Mouse (Mus musculus): ENCODE measurements around the gene Golga4. TPM values are rescaled to one million over a fixed set of nuclear protein-coding genes. Genes with fewer than 3 reads are reported as not detected.

The Golga4 gene
- polyA plus RNA-seq, 1 experiment from 2014 or later = 46.2 TPM

DNA sequence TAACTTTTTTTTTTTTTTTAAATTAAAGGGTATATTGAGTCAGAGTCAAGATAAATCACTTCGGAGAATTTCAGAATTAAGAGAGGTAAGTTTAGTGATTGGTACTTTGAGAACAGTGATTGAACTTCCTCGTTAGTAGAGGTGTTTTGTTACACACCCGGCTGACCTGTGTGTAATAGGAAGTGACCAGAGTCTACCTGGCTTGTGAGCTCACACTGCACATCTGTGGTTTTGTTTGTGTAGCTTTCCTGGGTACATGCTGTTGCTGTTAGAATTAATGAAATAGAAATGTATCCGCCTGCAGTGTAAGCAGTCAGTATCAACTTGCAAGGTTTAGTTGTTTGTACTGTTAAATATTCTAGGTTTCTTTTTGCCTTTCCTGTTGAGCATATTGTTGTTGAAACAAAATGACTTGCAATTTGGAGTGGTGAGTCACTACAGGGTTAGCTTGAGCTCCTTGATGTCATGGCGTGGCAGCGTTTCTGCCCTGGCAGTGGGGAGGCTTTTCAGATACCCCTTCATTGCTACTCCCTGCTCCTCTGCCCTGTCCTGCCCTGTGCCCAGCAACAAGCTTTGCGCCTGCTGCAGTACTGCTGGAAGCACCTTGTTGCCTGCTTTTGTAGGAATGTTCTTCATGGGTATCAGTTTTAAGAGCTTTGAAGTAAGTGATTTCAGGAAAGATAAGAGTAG, 26.6 kb downstream of the Golga4 start:
- no peak overlapping the region for H3K27ac ChIP-seq (replicated peaks)
- H3K4me2 ChIP-seq = no peak overlapping the region
- H3K36me3 ChIP-seq = peaks cover 71% of the 10 kb centered on the region
- no peak overlapping the region for H3K4me3 ChIP-seq
- H3K9me3 ChIP-seq = no peaks in the 10 kb centered on the region
- no peak for ATAC-seq (ENCODE audit: low FRiP score, low read depth)
- no peaks in the 10 kb centered on the region for H3K4me1 ChIP-seq (replicated peaks)
- no peaks in the 10 kb centered on the region for H3K27me3 ChIP-seq
- no peak overlapping the region for H3K9ac ChIP-seq
- 92% methylated on average over 7 of the region's 7 CpGs for WGBS

GRCm38 (mm10) chr9:118536946-118537345, 30.9 kb downstream of the Golga4 start:
- no peaks in the 10 kb centered on the region for H3K4me1 ChIP-seq (replicated peaks)
- no peak overlapping the region for H3K27ac ChIP-seq (replicated peaks)
- no peak overlapping the region for H3K4me2 ChIP-seq
- H3K36me3 ChIP-seq = peaks cover 84% of the 10 kb centered on the region
- no peaks in the 10 kb centered on the region for H3K9me3 ChIP-seq
- no peak overlapping the region for H3K4me3 ChIP-seq
- H3K27me3 ChIP-seq = no peaks in the 10 kb centered on the region
- no peak for ATAC-seq (ENCODE audit: low FRiP score, low read depth)
- WGBS = 89% methylated on average over 6 of the region's 6 CpGs
- H3K9ac ChIP-seq = no peak overlapping the region

- peaks cover 84% of the 10 kb centered on the region for H3K36me3 ChIP-seq
- no peaks in the 10 kb centered on the region for H3K9me3 ChIP-seq
- WGBS = 72% methylated on average over 9 of the region's 9 CpGs
Measured at GRCm38 (mm10) chr9:118537463-118538339, 31.6 kb downstream of the Golga4 start.

DNA sequence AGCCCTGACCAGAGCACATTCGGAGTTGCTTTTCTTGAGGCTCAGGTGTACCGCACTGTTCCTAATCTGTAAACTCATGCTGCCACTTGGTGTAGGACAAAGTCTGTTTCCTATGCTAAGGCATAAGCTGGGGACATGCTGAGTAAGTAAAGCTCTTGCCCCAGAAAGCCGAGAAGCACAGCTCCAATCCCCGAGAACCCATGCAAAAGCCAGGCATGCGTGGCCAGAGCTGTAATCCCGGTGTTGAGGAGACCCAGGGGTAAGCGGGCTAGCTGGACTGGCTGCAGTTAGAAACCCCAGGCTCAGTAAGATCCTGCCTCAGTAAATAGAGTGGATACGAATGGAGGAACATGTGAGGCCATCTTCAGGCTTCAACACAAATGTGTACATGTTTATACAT, 35.8 kb downstream of the Golga4 start:
- Histone ChIP-seq H3K4me3 (no peak overlapping the region), H3K9me3 (no peaks in the 10 kb centered on the region), H3K27ac (replicated peaks) (no peak overlapping the region), H3K27me3 (no peaks in the 10 kb centered on the region), H3K9ac (no peak overlapping the region), H3K4me1 (replicated peaks) (no peaks in the 10 kb centered on the region), H3K4me2 (no peak overlapping the region), H3K36me3 (peaks cover 50% of the 10 kb centered on the region)
- no peak for ATAC-seq (ENCODE audit: low FRiP score, low read depth)
- 92% methylated on average over 8 of the region's 8 CpGs for WGBS

More at GRCm38 (mm10) chr9:118537463-118538339, 31.6 kb downstream of the Golga4 start:
- Histone ChIP-seq H3K4me2 (no peak overlapping the region), H3K27ac (replicated peaks) (no peak overlapping the region), H3K9ac (no peak overlapping the region), H3K4me1 (replicated peaks) (no peaks in the 10 kb centered on the region), H3K27me3 (no peaks in the 10 kb centered on the region), H3K4me3 (no peak overlapping the region)
- ATAC-seq (ENCODE audit: low FRiP score, low read depth) = no peak

- 81% methylated on average over 6 of the region's 6 CpGs for WGBS
- Histone ChIP-seq H3K36me3 (peaks cover 38% of the 10 kb centered on the region), H3K27ac (replicated peaks) (no peak overlapping the region)
Measured at GRCm38 (mm10) chr9:118545146-118545545, 39.1 kb downstream of the Golga4 start.

GRCm38 (mm10) chr9:118548651-118549050, 42.6 kb downstream of the Golga4 start:
- peaks cover 31% of the 10 kb centered on the region for H3K36me3 ChIP-seq

More at GRCm38 (mm10) chr9:118545146-118545545, 39.1 kb downstream of the Golga4 start:
- no peak overlapping the region for H3K9ac ChIP-seq
- H3K4me3 ChIP-seq = no peak overlapping the region
- H3K4me2 ChIP-seq = no peak overlapping the region
- no peak for ATAC-seq (ENCODE audit: low FRiP score, low read depth)
- H3K27me3 ChIP-seq = no peaks in the 10 kb centered on the region
- no peaks in the 10 kb centered on the region for H3K9me3 ChIP-seq
- no peaks in the 10 kb centered on the region for H3K4me1 ChIP-seq (replicated peaks)

DNA sequence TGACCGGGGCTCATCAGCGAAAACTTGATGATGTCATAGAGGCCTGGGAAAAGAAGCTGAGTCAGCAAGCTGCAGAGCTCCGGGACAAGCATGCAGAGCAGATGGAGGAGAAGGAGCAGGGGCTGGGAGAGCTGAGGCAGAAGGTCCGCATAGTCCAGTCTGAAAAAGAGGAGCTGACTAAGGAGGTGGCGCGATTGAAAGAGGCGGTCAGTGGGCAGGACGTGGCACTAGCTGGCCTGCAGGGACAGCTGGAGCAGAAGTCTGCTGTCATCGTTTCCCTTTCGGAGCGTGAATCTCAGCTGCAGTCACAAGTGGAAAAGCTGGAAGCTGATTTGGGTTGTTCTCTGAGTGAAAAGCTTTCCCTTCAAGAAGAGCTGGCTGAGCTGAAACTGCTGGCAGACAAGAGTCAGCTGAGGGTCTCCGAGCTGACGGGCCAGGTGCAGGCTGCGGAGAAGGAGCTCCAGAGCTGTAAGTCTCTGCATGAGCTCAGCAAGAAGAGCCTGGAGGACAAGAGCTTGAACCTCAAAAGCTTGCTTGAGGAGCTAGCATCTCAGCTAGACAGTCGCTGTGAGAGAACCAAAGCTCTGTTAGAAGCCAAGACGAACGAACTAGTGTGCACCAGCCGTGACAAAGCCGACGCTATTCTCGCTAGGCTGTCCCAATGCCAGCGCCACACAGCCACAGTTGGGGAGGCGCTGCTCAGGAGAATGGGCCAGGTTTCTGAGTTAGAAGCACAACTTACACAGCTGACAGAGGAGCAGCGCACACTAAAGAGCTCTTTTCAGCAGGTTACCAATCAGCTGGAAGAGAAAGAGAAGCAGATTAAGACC, 51.1 kb downstream of the Golga4 start:
- Histone ChIP-seq H3K4me1 (replicated peaks) (no peaks in the 10 kb centered on the region), H3K36me3 (peaks cover 70% of the 10 kb centered on the region), H3K9me3 (no peaks in the 10 kb centered on the region), H3K4me3 (no peak overlapping the region), H3K27me3 (no peaks in the 10 kb centered on the region), H3K9ac (no peak overlapping the region), H3K4me2 (no peak overlapping the region), H3K27ac (replicated peaks) (peak overlapping the region; percentile 43; the same call in 1 of the 2 replicates)
- no peak for ATAC-seq (ENCODE audit: low FRiP score, low read depth)
- 75% methylated on average over 24 of the region's 24 CpGs for WGBS

More at GRCm38 (mm10) chr9:118548651-118549050, 42.6 kb downstream of the Golga4 start:
- Histone ChIP-seq H3K9ac (no peak overlapping the region), H3K4me2 (no peak overlapping the region), H3K27me3 (no peaks in the 10 kb centered on the region), H3K27ac (replicated peaks) (no peak overlapping the region), H3K4me3 (no peak overlapping the region), H3K9me3 (no peaks in the 10 kb centered on the region), H3K4me1 (replicated peaks) (no peaks in the 10 kb centered on the region)
- no peak for ATAC-seq (ENCODE audit: low FRiP score, low read depth)
- WGBS = 98% methylated on average over 12 of the region's 12 CpGs

- H3K9ac ChIP-seq = no peak overlapping the region
- 97% methylated on average over 11 of the region's 11 CpGs for WGBS
- H3K4me3 ChIP-seq = no peak overlapping the region
- H3K27me3 ChIP-seq = no peaks in the 10 kb centered on the region
- H3K4me1 ChIP-seq (replicated peaks) = no peaks in the 10 kb centered on the region
- no peak for ATAC-seq (ENCODE audit: low FRiP score, low read depth)
- H3K36me3 ChIP-seq = peaks cover 86% of the 10 kb centered on the region
- no peaks in the 10 kb centered on the region for H3K9me3 ChIP-seq
- H3K27ac ChIP-seq (replicated peaks) = no peak overlapping the region
- no peak overlapping the region for H3K4me2 ChIP-seq
Measured at GRCm38 (mm10) chr9:118563356-118563755, 57.3 kb downstream of the Golga4 start.

GRCm38 (mm10) chr9:118563866-118564265, 57.8 kb downstream of the Golga4 start:
- H3K9ac ChIP-seq = no peak overlapping the region
- no peak overlapping the region for H3K4me3 ChIP-seq
- H3K4me2 ChIP-seq = no peak overlapping the region
- 96% methylated on average over 7 of the region's 7 CpGs for WGBS
- H3K27ac ChIP-seq (replicated peaks) = no peak overlapping the region
- no peaks in the 10 kb centered on the region for H3K4me1 ChIP-seq (replicated peaks)
- H3K36me3 ChIP-seq = peaks cover 82% of the 10 kb centered on the region
- ATAC-seq (ENCODE audit: low FRiP score, low read depth) = no peak
- H3K9me3 ChIP-seq = no peaks in the 10 kb centered on the region
- no peaks in the 10 kb centered on the region for H3K27me3 ChIP-seq

DNA sequence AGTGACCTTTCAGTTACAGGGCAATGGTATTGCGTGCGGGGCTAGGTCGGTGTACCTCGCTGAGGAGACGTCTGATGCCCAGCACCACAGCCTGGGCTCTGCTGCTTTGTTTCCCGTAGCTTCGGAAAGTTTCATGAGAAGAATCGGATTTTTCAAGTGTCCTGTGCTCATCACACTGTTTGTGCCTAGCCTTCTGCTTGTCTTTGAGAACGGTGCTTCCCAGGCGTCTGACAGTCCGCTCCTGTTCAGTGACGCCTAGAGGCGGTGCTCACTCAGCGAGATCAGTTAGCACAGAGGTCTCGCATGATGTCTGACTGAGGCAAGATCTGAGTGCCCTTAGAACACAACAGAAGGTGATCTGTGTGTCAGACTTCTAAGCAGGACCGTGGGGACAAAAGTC, 58.6 kb downstream of the Golga4 start:
- no peaks in the 10 kb centered on the region for H3K27me3 ChIP-seq
- no peak overlapping the region for H3K4me2 ChIP-seq
- no peak overlapping the region for H3K4me3 ChIP-seq
- no peak overlapping the region for H3K9ac ChIP-seq
- H3K27ac ChIP-seq (replicated peaks) = no peak overlapping the region
- no peaks in the 10 kb centered on the region for H3K9me3 ChIP-seq
- WGBS = 93% methylated on average over 16 of the region's 16 CpGs
- H3K4me1 ChIP-seq (replicated peaks) = no peaks in the 10 kb centered on the region
- no peak for ATAC-seq (ENCODE audit: low FRiP score, low read depth)
- H3K36me3 ChIP-seq = peaks cover 82% of the 10 kb centered on the region

GRCm38 (mm10) chr9:118569328-118569727, 63.3 kb downstream of the Golga4 start:
- no peaks in the 10 kb centered on the region for H3K9me3 ChIP-seq
- no peak overlapping the region for H3K4me3 ChIP-seq
- 76% methylated on average over 6 of the region's 6 CpGs for WGBS

More at GRCm38 (mm10) chr9:118569328-118569727, 63.3 kb downstream of the Golga4 start:
- ATAC-seq (ENCODE audit: low FRiP score, low read depth) = no peak
- Histone ChIP-seq H3K9ac (no peak overlapping the region), H3K4me1 (replicated peaks) (no peaks in the 10 kb centered on the region), H3K27me3 (no peaks in the 10 kb centered on the region), H3K36me3 (peaks cover 55% of the 10 kb centered on the region), H3K27ac (replicated peaks) (no peak overlapping the region), H3K4me2 (no peak overlapping the region)

All from hindbrain, embryonic 15.5 days (tissue).